Mouse (Mus musculus) NIH3T3 (cell line): ENCODE measurements around the gene Uqcrc2.
A peak's percentile ranks its signal among the peaks of the same experiment; 100 is the strongest.

Source experiments
- DNase-seq: peaks from one replicate; pipeline ENCODE4 v3.0.0-alpha.2; 2012; ENCODE audit warnings: low read depth

The Uqcrc2 gene

GRCm38 (mm10) chr7:120634711-120635361, at the start of gene Uqcrc2:
TSS of gene Uqcrc2 (plus strand) at chr7:120635176.
- DNase-seq = peak; percentile 92

GRCm38 (mm10) chr7:120597203-120597743, 37.7 kb upstream of the Uqcrc2 start:
- DNase-seq = no peak

GRCm38 (mm10) chr7:120597744-120598243, 37.2 kb upstream of the Uqcrc2 start:
- no peak for DNase-seq

- no peak for DNase-seq
Measured at GRCm38 (mm10) chr7:120598355-120598754, 36.6 kb upstream of the Uqcrc2 start.

- no peak for DNase-seq
Measured at GRCm38 (mm10) chr7:120620075-120620771, 14.8 kb upstream of the Uqcrc2 start.

- DNase-seq = peak; percentile 48
Measured at GRCm38 (mm10) chr7:120620841-120621240, 14.1 kb upstream of the Uqcrc2 start.

- peak; percentile 74 for DNase-seq
Measured at GRCm38 (mm10) chr7:120632518-120632917, 2.5 kb upstream of the Uqcrc2 start.

GRCm38 (mm10) chr7:120634301-120634700, 675 bp upstream of the Uqcrc2 start:
- no peak for DNase-seq

- DNase-seq = peak; percentile 6
Measured at GRCm38 (mm10) chr7:120635362-120635781, 396 bp downstream of the Uqcrc2 start.

- DNase-seq = peak; percentile 16
Measured at GRCm38 (mm10) chr7:120635821-120636220, 845 bp downstream of the Uqcrc2 start.

GRCm38 (mm10) chr7:120643217-120643616, 8.2 kb downstream of the Uqcrc2 start:
- DNase-seq = peak; percentile 26

GRCm38 (mm10) chr7:120647849-120648248, 12.9 kb downstream of the Uqcrc2 start:
- no peak for DNase-seq

GRCm38 (mm10) chr7:120662079-120662478, 27.1 kb downstream of the Uqcrc2 start:
- no peak for DNase-seq

- peak; percentile 86 for DNase-seq
Measured at GRCm38 (mm10) chr7:120670153-120670875, 35.3 kb downstream of the Uqcrc2 start, which contains the start of gene Pdzd9. TSS of gene Pdzd9 (minus strand) at chr7:120670343.

- DNase-seq = peak; percentile 4
Measured at GRCm38 (mm10) chr7:120671271-120671670, 36.3 kb downstream of the Uqcrc2 start.

- DNase-seq = peak; percentile 82
Measured at GRCm38 (mm10) chr7:120677001-120677643, 42.1 kb downstream of the Uqcrc2 start, which contains the start of gene Mosmo. TSS of gene Mosmo (plus strand) at chr7:120677618.

GRCm38 (mm10) chr7:120677764-120678531, 43.0 kb downstream of the Uqcrc2 start:
- DNase-seq = peak; percentile 33

GRCm38 (mm10) chr7:120679023-120679422, 44.0 kb downstream of the Uqcrc2 start:
- no peak for DNase-seq

GRCm38 (mm10) chr7:120682002-120682401, 47.0 kb downstream of the Uqcrc2 start:
- no peak for DNase-seq

- DNase-seq = no peak
Measured at GRCm38 (mm10) chr7:120684731-120685161, 49.8 kb downstream of the Uqcrc2 start.

GRCm38 (mm10) chr7:120685227-120685626, 50.3 kb downstream of the Uqcrc2 start:
- no peak for DNase-seq
